Mouse (Mus musculus) gastrocnemius, postnatal 4 days (tissue): ENCODE measurements around the gene Tbpl1. TPM values are rescaled to one million over a fixed set of nuclear protein-coding genes. Genes with fewer than 3 reads are reported as not detected.

ENCODE experiments used
- microRNA-seq: library from miRNA; unstranded; fragments of <30 nt; microRNA quantifications from one replicate; pipeline ENCODE4 v1.2.0, GENCODE M21; 2021
- total RNA-seq, 2 experiments: library from RNA; stranded (reverse); gene quantifications; 2 replicates each; pipeline ENCODE4 v1.2.3; 2021

Tbpl1 gene
- total RNA-seq, 2 experiments from 2014 or later = 28.0 to 37.6 TPM

Small RNA genes within 50 kb of the gene (microRNA-seq; reads per million reads assigned to microRNA genes)
- 1.1 reads per million for gene Mir7663

Other genes starting within 250 kb of the Tbpl1 start
- gene Slc2a12, start 86.9 kb downstream of the Tbpl1 start, total RNA-seq = 10 to 100 TPM; 13.0 to 13.2 TPM
- gene Tcf21, start 88.2 kb upstream of the Tbpl1 start, total RNA-seq = under 1 TPM; 0.20 to 0.29 TPM